Mouse (Mus musculus): ENCODE data around the gene Pik3c2g. TPM values are rescaled to one million over a fixed set of nuclear protein-coding genes. Genes with fewer than 3 reads are reported as not detected.

Pik3c2g gene
- polyA plus RNA-seq, 1 experiment: not detected

- TF ChIP-seq CTCF (IDR thresholded peaks at IDR 0.05; ENCODE audit: borderline replicate concordance, control insufficient read depth, extremely low read depth, insufficient read depth, low read length, poor library complexity) (no peak), POLR2A (IDR thresholded peaks at IDR 0.05; ENCODE audit: control insufficient read depth, extremely low read depth, insufficient read depth, low read length, poor library complexity) (no peak)
- Histone ChIP-seq H3K27ac (ENCODE audit: control insufficient read depth, insufficient read depth, low read length) (no peak overlapping the region), H3K36me3 (ENCODE audit: control insufficient read depth, insufficient read depth, low read length) (no peaks in the 10 kb centered on the region), H3K27me3 (ENCODE audit: control insufficient read depth, insufficient read depth, low read length) (no peaks in the 10 kb centered on the region), H3K4me3 (ENCODE audit: control insufficient read depth, insufficient read depth, low read length) (no peak overlapping the region), H3K4me1 (replicated peaks; ENCODE audit: control insufficient read depth, insufficient read depth, low read length) (no peaks in the 10 kb centered on the region)
- WGBS: 96% methylated on average over 1 of the region's 1 CpGs
- DNase-seq: no peak
Measured at GRCm38 (mm10) chr6:139842626-139843025, 255.6 kb downstream of the Pik3c2g start.

- no peak overlapping the region for H3K27ac ChIP-seq (ENCODE audit: control insufficient read depth, insufficient read depth, low read length)
Measured at GRCm38 (mm10) chr6:139843531-139843930, 256.5 kb downstream of the Pik3c2g start.

GRCm38 (mm10) chr6:139846889-139847544 is 260.0 kb downstream of the Pik3c2g start:
- Histone ChIP-seq H3K4me3 (ENCODE audit: control insufficient read depth, insufficient read depth, low read length) (no peak overlapping the region), H3K27ac (ENCODE audit: control insufficient read depth, insufficient read depth, low read length) (no peak overlapping the region), H3K4me1 (replicated peaks; ENCODE audit: control insufficient read depth, insufficient read depth, low read length) (no peaks in the 10 kb centered on the region), H3K27me3 (ENCODE audit: control insufficient read depth, insufficient read depth, low read length) (no peaks in the 10 kb centered on the region), H3K36me3 (ENCODE audit: control insufficient read depth, insufficient read depth, low read length) (no peaks in the 10 kb centered on the region)
- DNase-seq: no peak
- WGBS: 77% methylated on average over 7 of the region's 7 CpGs
- TF ChIP-seq POLR2A (IDR thresholded peaks at IDR 0.05; ENCODE audit: control insufficient read depth, extremely low read depth, insufficient read depth, low read length, poor library complexity) (no peak), CTCF (IDR thresholded peaks at IDR 0.05; ENCODE audit: borderline replicate concordance, control insufficient read depth, extremely low read depth, insufficient read depth, low read length, poor library complexity) (no peak)

More at GRCm38 (mm10) chr6:139843531-139843930, 256.5 kb downstream of the Pik3c2g start:
- 88% methylated on average over 4 of the region's 4 CpGs for WGBS
- H3K27me3 ChIP-seq (ENCODE audit: control insufficient read depth, insufficient read depth, low read length): no peaks in the 10 kb centered on the region
- TF ChIP-seq POLR2A (IDR thresholded peaks at IDR 0.05; ENCODE audit: control insufficient read depth, extremely low read depth, insufficient read depth, low read length, poor library complexity): no peak
- TF ChIP-seq CTCF (IDR thresholded peaks at IDR 0.05; ENCODE audit: borderline replicate concordance, control insufficient read depth, extremely low read depth, insufficient read depth, low read length, poor library complexity): no peak
- DNase-seq: no peak
- H3K4me3 ChIP-seq (ENCODE audit: control insufficient read depth, insufficient read depth, low read length): no peak overlapping the region
- H3K36me3 ChIP-seq (ENCODE audit: control insufficient read depth, insufficient read depth, low read length): no peaks in the 10 kb centered on the region
- H3K4me1 ChIP-seq (replicated peaks; ENCODE audit: control insufficient read depth, insufficient read depth, low read length): no peaks in the 10 kb centered on the region

- H3K36me3 ChIP-seq (ENCODE audit: control insufficient read depth, insufficient read depth, low read length): no peaks in the 10 kb centered on the region
- DNase-seq: no peak
- WGBS: 86% methylated on average over 3 of the region's 3 CpGs
- no peak for TF ChIP-seq POLR2A (IDR thresholded peaks at IDR 0.05; ENCODE audit: control insufficient read depth, extremely low read depth, insufficient read depth, low read length, poor library complexity)
- TF ChIP-seq CTCF (IDR thresholded peaks at IDR 0.05; ENCODE audit: borderline replicate concordance, control insufficient read depth, extremely low read depth, insufficient read depth, low read length, poor library complexity): no peak
- H3K27ac ChIP-seq (ENCODE audit: control insufficient read depth, insufficient read depth, low read length): no peak overlapping the region
- H3K27me3 ChIP-seq (ENCODE audit: control insufficient read depth, insufficient read depth, low read length): no peaks in the 10 kb centered on the region
- H3K4me3 ChIP-seq (ENCODE audit: control insufficient read depth, insufficient read depth, low read length): no peak overlapping the region
- H3K4me1 ChIP-seq (replicated peaks; ENCODE audit: control insufficient read depth, insufficient read depth, low read length): no peaks in the 10 kb centered on the region
Measured at GRCm38 (mm10) chr6:139849931-139850330, 262.9 kb downstream of the Pik3c2g start.

GRCm38 (mm10) chr6:139851705-139852603 is 264.9 kb downstream of the Pik3c2g start:
- Histone ChIP-seq H3K36me3 (ENCODE audit: control insufficient read depth, insufficient read depth, low read length) (no peaks in the 10 kb centered on the region), H3K27me3 (ENCODE audit: control insufficient read depth, insufficient read depth, low read length) (no peaks in the 10 kb centered on the region), H3K27ac (ENCODE audit: control insufficient read depth, insufficient read depth, low read length) (no peak overlapping the region), H3K4me3 (ENCODE audit: control insufficient read depth, insufficient read depth, low read length) (no peak overlapping the region), H3K4me1 (replicated peaks; ENCODE audit: control insufficient read depth, insufficient read depth, low read length) (no peaks in the 10 kb centered on the region)
- TF ChIP-seq POLR2A (IDR thresholded peaks at IDR 0.05; ENCODE audit: control insufficient read depth, extremely low read depth, insufficient read depth, low read length, poor library complexity) (no peak), CTCF (IDR thresholded peaks at IDR 0.05; ENCODE audit: borderline replicate concordance, control insufficient read depth, extremely low read depth, insufficient read depth, low read length, poor library complexity) (no peak)
- 95% methylated on average over 21 of the region's 21 CpGs for WGBS
- no peak for DNase-seq

- Histone ChIP-seq H3K27me3 (ENCODE audit: control insufficient read depth, insufficient read depth, low read length) (no peaks in the 10 kb centered on the region), H3K36me3 (ENCODE audit: control insufficient read depth, insufficient read depth, low read length) (no peaks in the 10 kb centered on the region), H3K4me1 (replicated peaks; ENCODE audit: control insufficient read depth, insufficient read depth, low read length) (no peaks in the 10 kb centered on the region), H3K4me3 (ENCODE audit: control insufficient read depth, insufficient read depth, low read length) (no peak overlapping the region), H3K27ac (ENCODE audit: control insufficient read depth, insufficient read depth, low read length) (no peak overlapping the region)
- no peak for DNase-seq
- 92% methylated on average over 3 of the region's 3 CpGs for WGBS
- TF ChIP-seq CTCF (IDR thresholded peaks at IDR 0.05; ENCODE audit: borderline replicate concordance, control insufficient read depth, extremely low read depth, insufficient read depth, low read length, poor library complexity) (no peak), POLR2A (IDR thresholded peaks at IDR 0.05; ENCODE audit: control insufficient read depth, extremely low read depth, insufficient read depth, low read length, poor library complexity) (no peak)
Measured at GRCm38 (mm10) chr6:139852836-139853235, 265.8 kb downstream of the Pik3c2g start.

Measured in thymus, adult 2 months (tissue).